26 mouse cellular contexts compared by ENCODE assay signal in the genomic region with DNA sequence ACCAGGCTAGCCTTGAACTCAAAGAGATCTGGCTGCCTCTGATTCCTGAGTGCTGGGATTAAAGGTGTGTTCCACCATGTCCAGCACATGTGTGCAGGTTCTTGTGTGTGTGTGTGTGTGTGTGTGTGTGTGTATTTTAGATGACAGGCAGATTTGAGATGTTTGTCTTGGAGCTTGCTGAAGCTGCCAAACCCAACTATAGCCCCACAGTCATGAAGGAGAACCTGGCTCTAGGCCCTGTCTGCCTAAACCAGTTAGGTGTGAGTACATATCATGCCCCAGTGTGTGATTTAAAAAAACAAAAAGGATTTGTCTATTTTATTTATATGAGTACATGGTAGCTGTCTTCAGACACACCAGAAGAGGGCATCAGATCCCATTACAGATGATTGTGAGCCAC. TPM values are rescaled to one million over a fixed set of nuclear protein-coding genes. Genes with fewer than 3 reads are reported as not detected.
DNase-seq lines count a peak whose midpoint lies in the region; ATAC-seq and TF ChIP-seq lines count a peak whose summit lies in the region.
"Had no signal": no experiment of that assay in that cellular context is flagged by ENCODE, and none has a peak within 500 bp of the region (broad histone marks: within the 10 kb centered on the region; RNA-seq: fewer than 3 reads in every experiment).

No protein-coding gene starts in this region.

- no peak for TF ChIP-seq EP300 in heart, postnatal 0 days (IDR thresholded peaks at IDR 0.05; ENCODE audit: low read depth)

- H3K36me3 ChIP-seq in heart, postnatal 0 days (replicated peaks; ENCODE audit: control insufficient read depth, insufficient read depth, low read length), result no peaks in the 10 kb centered on the region
- H3K36me3 ChIP-seq in heart, embryonic 12.5 days, result no peaks in the 10 kb centered on the region
- H3K36me3 ChIP-seq in liver, adult 2 months (ENCODE audit: control insufficient read depth, insufficient read depth, low read length), result no peaks in the 10 kb centered on the region
- H3K36me3 ChIP-seq: embryonic facial prominence, embryonic 13.5 days; embryonic facial prominence, embryonic 15.5 days; forebrain, embryonic 15.5 days; G1E had no signal

- intact Hi-C loops in gastrocnemius, adult 2 months (cut with DNase I), result no loop called here

- H3K4me1 ChIP-seq in heart, postnatal 0 days (ENCODE audit: control insufficient read depth, insufficient read depth), result peaks cover 10% of the 10 kb centered on the region; the same call in 1 of the 2 replicates
- H3K4me1 ChIP-seq in heart, embryonic 12.5 days (replicated peaks), result peaks cover 19% of the 10 kb centered on the region
- peaks cover 17% of the 10 kb centered on the region; the same call in 1 of the 2 replicates for H3K4me1 ChIP-seq in liver, adult 2 months (ENCODE audit: control insufficient read depth, insufficient read depth, low read length)
- H3K4me1 ChIP-seq: embryonic facial prominence, embryonic 13.5 days; embryonic facial prominence, embryonic 15.5 days; forebrain, embryonic 13.5 days; forebrain, embryonic 15.5 days had no signal

- H3K4me2 ChIP-seq in heart, postnatal 0 days (ENCODE audit: low read depth, low read length), result no peak overlapping the region
- no peak overlapping the region for H3K4me2 ChIP-seq in heart, embryonic 12.5 days
- H3K4me2 ChIP-seq: embryonic facial prominence, embryonic 13.5 days; embryonic facial prominence, embryonic 15.5 days; forebrain, embryonic 13.5 days; forebrain, embryonic 15.5 days had no signal

- H3K27ac ChIP-seq in gastrocnemius, adult 2 months, result peak overlapping the region; percentile 93
- peak overlapping the region; percentile 62 for H3K27ac ChIP-seq in heart, postnatal 0 days (ENCODE audit: low read depth)
- no peak overlapping the region for H3K27ac ChIP-seq in heart, embryonic 12.5 days (ENCODE audit: poor library complexity, severe bottlenecking)
- peak overlapping the region; percentile 73 for H3K27ac ChIP-seq in liver, adult 2 months (replicated peaks; ENCODE audit: insufficient read depth, low read depth, low read length)
- H3K27ac ChIP-seq: embryonic facial prominence, embryonic 13.5 days; embryonic facial prominence, embryonic 15.5 days; forebrain, embryonic 13.5 days; forebrain, embryonic 15.5 days had no signal

- no peaks in the 10 kb centered on the region for H3K27me3 ChIP-seq in heart, postnatal 0 days (ENCODE audit: control insufficient read depth, insufficient read depth, low read length)
- no peaks in the 10 kb centered on the region for H3K27me3 ChIP-seq in heart, embryonic 12.5 days (replicated peaks)
- no peaks in the 10 kb centered on the region for H3K27me3 ChIP-seq in liver, adult 2 months (ENCODE audit: control insufficient read depth, insufficient read depth, low read length)
- H3K27me3 ChIP-seq: CH12.LX; embryonic facial prominence, embryonic 13.5 days; embryonic facial prominence, embryonic 15.5 days; forebrain, embryonic 13.5 days; forebrain, embryonic 15.5 days had no signal

- peak overlapping the region; percentile 30; the same call in 1 of the 2 replicates for H3K4me3 ChIP-seq in gastrocnemius, adult 2 months
- H3K4me3 ChIP-seq in heart, postnatal 0 days (ENCODE audit: low read depth, low read length), result no peak overlapping the region
- no peak overlapping the region for H3K4me3 ChIP-seq in heart, embryonic 12.5 days
- H3K4me3 ChIP-seq in liver, adult 2 months (ENCODE audit: insufficient read depth, low read depth, low read length), result no peak overlapping the region
- H3K4me3 ChIP-seq: embryonic facial prominence, embryonic 13.5 days; embryonic facial prominence, embryonic 15.5 days; erythroblast, embryonic 14.5 days; forebrain, embryonic 13.5 days; forebrain, embryonic 15.5 days had no signal

- H3K9me3 ChIP-seq in heart, postnatal 0 days (replicated peaks; ENCODE audit: control insufficient read depth, low read length), result no peaks in the 10 kb centered on the region
- no peaks in the 10 kb centered on the region for H3K9me3 ChIP-seq in heart, embryonic 12.5 days (replicated peaks)
- H3K9me3 ChIP-seq: embryonic facial prominence, embryonic 13.5 days; embryonic facial prominence, embryonic 15.5 days; forebrain, embryonic 13.5 days; forebrain, embryonic 15.5 days; G1E had no signal

- 0 out of 2 replicates have a peak, but pooled peaks have one; percentile 4 for ATAC-seq in heart, postnatal 0 days (ENCODE audit: insufficient read depth, low read depth)
- no peak for ATAC-seq in heart, embryonic 12.5 days (ENCODE audit: insufficient number of reproducible peaks, low FRiP score)
- ATAC-seq: CD4-positive, CD25-positive, alpha-beta regulatory T cell, adult 4 months; forebrain, embryonic 13.5 days; forebrain, embryonic 15.5 days; forebrain, postnatal 0 days had no signal

- no peak overlapping the region for H3K9ac ChIP-seq in heart, postnatal 0 days (replicated peaks; ENCODE audit: low read depth, low read length)
- H3K9ac ChIP-seq in heart, embryonic 12.5 days, result no peak overlapping the region
- H3K9ac ChIP-seq in liver, adult 2 months (ENCODE audit: low read depth, low read length), result peak overlapping the region; percentile 56
- H3K9ac ChIP-seq: embryonic facial prominence, embryonic 13.5 days; embryonic facial prominence, embryonic 15.5 days; forebrain, embryonic 13.5 days; forebrain, embryonic 15.5 days; forebrain, postnatal 0 days had no signal

- H3K79me2 ChIP-seq in liver, adult 2 months (ENCODE audit: control insufficient read depth, insufficient read depth, low read length), result no peaks in the 10 kb centered on the region

- DNase-seq in gastrocnemius, adult 2 months, result no peak
- no peak for DNase-seq in gastrocnemius, adult 18-20 months (ENCODE audit: low spot score)
- no peak for DNase-seq in heart, postnatal 0 days (ENCODE audit: low spot score)
- DNase-seq in liver, adult 2 months (ENCODE audit: extremely low read depth, low read depth, low spot score), result peak; percentile 70
- no peak for DNase-seq in liver
- DNase-seq in NIH3T3 (ENCODE audit: low read depth), result peak; percentile 55
- no peak for DNase-seq in cerebellum, postnatal 14 days
- DNase-seq: adrenal gland, adult 8-10 months; adrenal gland, postnatal 36 days; B cell, adult 2 months; cerebellum, adult 11-12 months; cerebellum, adult 2 months; cerebellum, adult 9-10 months; cerebellum, postnatal 10 days; cerebellum, postnatal 36 days; embryo, embryonic 11 days; forebrain, postnatal 0 days had no signal

- TF ChIP-seq POLR2A in liver, adult 2 months (IDR thresholded peaks at IDR 0.05; ENCODE audit: extremely low read depth, insufficient read depth, low read length), result no peak

- TF ChIP-seq CTCF in gastrocnemius, adult 2 months (IDR thresholded peaks at IDR 0.05), result no peak
- no peak for TF ChIP-seq CTCF in heart, postnatal 0 days (IDR thresholded peaks at IDR 0.05; ENCODE audit: low read depth)
- no peak for TF ChIP-seq CTCF in liver, adult 2 months (IDR thresholded peaks at IDR 0.05; ENCODE audit: low read depth, low read length)

RNA-seq across cellular contexts. Expression of a gene that starts 21.4 kb away (rescaled TPM):
- total RNA-seq in gastrocnemius, adult 2 months (2021), result 10 to 100 TPM; 65.9 to 91.4 TPM
- total RNA-seq in gastrocnemius, adult 18-20 months (2021), result 10 to 100 TPM; 76.2 to 80.2 TPM
- total RNA-seq in heart, postnatal 0 days (2014; rRNA removed; ENCODE audit: low replicate concordance), result 10.8 and 10.9 TPM in 2 replicates
- 65.4 and 68.5 TPM in 2 replicates for polyA plus RNA-seq in heart, postnatal 0 days (2015; fragmentation: Nextera tagmentation; extraction: Ambion mirVana)
- polyA plus RNA-seq in heart, embryonic 12.5 days (2016; fragmentation: Nextera tagmentation; extraction: Ambion mirVana), result 105 and 106 TPM in 2 replicates
- 26.6 and 29.1 TPM in 2 replicates for total RNA-seq in liver, adult 2 months (2014; rRNA removed)
- 12.5 and 21.0 TPM in 2 replicates for polyA plus RNA-seq in liver, adult 2 months (2012; rRNA removed)

RNA-seq across cellular contexts. Expression of a gene that starts 21.9 kb away (rescaled TPM):
- total RNA-seq in gastrocnemius, adult 2 months (2021), result 10 to 100 TPM; 48.2 to 78.7 TPM
- total RNA-seq in gastrocnemius, adult 18-20 months (2021), result 10 to 100 TPM; 43.6 to 61.5 TPM
- 113 and 117 TPM in 2 replicates for total RNA-seq in heart, postnatal 0 days (2014; rRNA removed; ENCODE audit: low replicate concordance)
- polyA plus RNA-seq in heart, postnatal 0 days (2015; fragmentation: Nextera tagmentation; extraction: Ambion mirVana), result 25.4 and 28.0 TPM in 2 replicates
- 26.8 and 27.9 TPM in 2 replicates for polyA plus RNA-seq in heart, embryonic 12.5 days (2016; fragmentation: Nextera tagmentation; extraction: Ambion mirVana)
- 115 and 138 TPM in 2 replicates for total RNA-seq in liver, adult 2 months (2014; rRNA removed)
- 162 and 166 TPM in 2 replicates for polyA plus RNA-seq in liver, adult 2 months (2012; rRNA removed)

Comparison
In these comparisons a context has a peak if more than half of its experiments do, and no peak if none do; other contexts are left out.
1. DNase-seq: peak in liver, adult 2 months (single experiment) and NIH3T3 (single experiment); none in gastrocnemius, adult 2 months (single experiment), gastrocnemius, adult 18-20 months (single experiment), heart, postnatal 0 days (single experiment), liver (single experiment) and cerebellum, postnatal 14 days (0 of 2).